15 mouse cellular contexts compared by ENCODE assay signal in genomic region chr10:18437584-18437983, GRCm38 (mm10).
DNase-seq lines count a peak whose midpoint lies in the region; ATAC-seq lines count a peak whose summit lies in the region.
"Had no signal": no experiment of that assay in that cellular context is flagged by ENCODE, and none has a peak within 500 bp of the region (broad histone marks: within the 10 kb centered on the region; RNA-seq: fewer than 3 reads in every experiment).

No protein-coding gene starts in this region.

- no peak overlapping the region for H3K4me2 ChIP-seq in heart, embryonic 16.5 days (ENCODE audit: low read depth, low read length)
- no peak overlapping the region for H3K4me2 ChIP-seq in embryonic facial prominence, embryonic 14.5 days (ENCODE audit: low read depth, low read length)
- no peak overlapping the region for H3K4me2 ChIP-seq in limb, embryonic 15.5 days
- H3K4me2 ChIP-seq: lung, embryonic 15.5 days; midbrain, embryonic 12.5 days had no signal

- no peak overlapping the region for H3K4me3 ChIP-seq in heart, embryonic 16.5 days (ENCODE audit: low read length)
- no peak overlapping the region for H3K4me3 ChIP-seq in embryonic facial prominence, embryonic 14.5 days (ENCODE audit: low read depth, low read length)
- no peak overlapping the region for H3K4me3 ChIP-seq in limb, embryonic 15.5 days
- H3K4me3 ChIP-seq: lung, embryonic 15.5 days; midbrain, embryonic 12.5 days had no signal

- no peak for DNase-seq in heart, postnatal 25 days (ENCODE audit: low spot score)
- peak; percentile 11 for DNase-seq in left cerebral cortex, adult 11 months (ENCODE audit: low spot score)
- DNase-seq in left cerebral cortex, postnatal 36 days (ENCODE audit: low spot score in 2 of 2): no peak
- peak; percentile 84 for DNase-seq in embryonic facial prominence, embryonic 14.5 days (ENCODE audit: low spot score)
- no peak for DNase-seq in adrenal gland, postnatal 25 days
- DNase-seq: cerebellum, adult 9-11 months; heart, adult 18-20 months; kidney, postnatal 4 days; left cerebral cortex, postnatal 4 days had no signal

- H3K9me3 ChIP-seq in heart, embryonic 16.5 days (replicated peaks; ENCODE audit: control insufficient read depth, low read length): no peaks in the 10 kb centered on the region
- H3K9me3 ChIP-seq in embryonic facial prominence, embryonic 14.5 days (ENCODE audit: control insufficient read depth, low read length): no peaks in the 10 kb centered on the region
- H3K9me3 ChIP-seq in limb, embryonic 15.5 days: no peaks in the 10 kb centered on the region
- H3K9me3 ChIP-seq: lung, embryonic 15.5 days; midbrain, embryonic 12.5 days had no signal

- intact Hi-C loops in heart, postnatal 25 days (cut with DNase I): no loop called here
- intact Hi-C loops in left cerebral cortex, postnatal 36 days (cut with DNase I): no loop called here

- H3K27ac ChIP-seq in heart, embryonic 16.5 days (ENCODE audit: low read length): peak overlapping the region; percentile 64
- peak overlapping the region; percentile 80 for H3K27ac ChIP-seq in embryonic facial prominence, embryonic 14.5 days (replicated peaks; ENCODE audit: low read depth, low read length)
- peak overlapping the region; percentile 86 for H3K27ac ChIP-seq in limb, embryonic 15.5 days
- H3K27ac ChIP-seq: lung, embryonic 15.5 days; midbrain, embryonic 12.5 days had no signal

- H3K4me1 ChIP-seq in heart, embryonic 16.5 days (ENCODE audit: control insufficient read depth, insufficient read depth, low read length): peaks cover 44% of the 10 kb centered on the region
- peaks cover 41% of the 10 kb centered on the region for H3K4me1 ChIP-seq in embryonic facial prominence, embryonic 14.5 days (ENCODE audit: control insufficient read depth, insufficient read depth, low read length)
- H3K4me1 ChIP-seq in limb, embryonic 15.5 days: peaks cover 28% of the 10 kb centered on the region

- no peaks in the 10 kb centered on the region for H3K36me3 ChIP-seq in heart, embryonic 16.5 days (ENCODE audit: control insufficient read depth, insufficient read depth)
- no peaks in the 10 kb centered on the region for H3K36me3 ChIP-seq in embryonic facial prominence, embryonic 14.5 days (ENCODE audit: control insufficient read depth, insufficient read depth, low read length)
- no peaks in the 10 kb centered on the region for H3K36me3 ChIP-seq in limb, embryonic 15.5 days
- H3K36me3 ChIP-seq: lung, embryonic 15.5 days; midbrain, embryonic 12.5 days had no signal

- no peaks in the 10 kb centered on the region for H3K27me3 ChIP-seq in heart, embryonic 16.5 days (ENCODE audit: control insufficient read depth, insufficient read depth, low read length)
- no peaks in the 10 kb centered on the region for H3K27me3 ChIP-seq in embryonic facial prominence, embryonic 14.5 days (replicated peaks; ENCODE audit: control insufficient read depth, insufficient read depth, low read length)
- no peaks in the 10 kb centered on the region for H3K27me3 ChIP-seq in limb, embryonic 15.5 days
- H3K27me3 ChIP-seq: CH12.LX; lung, embryonic 15.5 days; Patski had no signal

- H3K9ac ChIP-seq in heart, embryonic 16.5 days (ENCODE audit: low read length): no peak overlapping the region
- H3K9ac ChIP-seq in embryonic facial prominence, embryonic 14.5 days (ENCODE audit: low read depth, low read length): no peak overlapping the region
- no peak overlapping the region for H3K9ac ChIP-seq in limb, embryonic 15.5 days
- H3K9ac ChIP-seq: lung, embryonic 15.5 days; midbrain, embryonic 12.5 days had no signal

- no peak for ATAC-seq in heart, embryonic 16.5 days (replicated peaks; ENCODE audit: extremely low read depth, insufficient read depth, low FRiP score)
- no peak; the same call in 1 of the 2 replicates for ATAC-seq in embryonic facial prominence, embryonic 14.5 days (ENCODE audit: low read depth)
- ATAC-seq in limb, embryonic 15.5 days (ENCODE audit: insufficient number of reproducible peaks, low FRiP score, low TSS enrichment, low read depth): peak; percentile 22; the same call in 1 of the 2 replicates
- ATAC-seq: Patski had no signal

- 61% methylated on average over 2 of the region's 2 CpGs for WGBS in heart, embryonic 16.5 days
- 37% methylated on average over 2 of the region's 2 CpGs for WGBS in embryonic facial prominence, embryonic 14.5 days
- 38% methylated on average over 2 of the region's 2 CpGs for WGBS in limb, embryonic 15.5 days

Comparison
In these comparisons a context has a peak if more than half of its experiments do, and no peak if none do; other contexts are left out.
1. DNase-seq: peak in left cerebral cortex, adult 11 months (single experiment) and embryonic facial prominence, embryonic 14.5 days (single experiment); none in heart, postnatal 25 days (single experiment), left cerebral cortex, postnatal 36 days (0 of 2) and adrenal gland, postnatal 25 days (single experiment).
2. Peak in every context shown above with its lines, with median percentiles within 50 percentile points of each other: H3K27ac ChIP-seq.